Mouse (Mus musculus) ovary, adult 10 weeks (tissue): Measurements from ENCODE around the gene Catsper3. TPM values are rescaled to one million over a fixed set of nuclear protein-coding genes. Genes with fewer than 3 reads are reported as not detected.

Experiments
- polyA plus RNA-seq: library from polyadenylated mRNA; stranded (reverse); fragments of 350-450 nt; fragmentation: Illumina TruSeq; extraction: RNeasy Lipid Tissue Mini Kit (QIAGEN cat#74804); gene quantifications from one replicate; pipeline ENCODE4 v1.2.3, GENCODE M21; 2014

Gene Catsper3
- not detected for polyA plus RNA-seq

DNA sequence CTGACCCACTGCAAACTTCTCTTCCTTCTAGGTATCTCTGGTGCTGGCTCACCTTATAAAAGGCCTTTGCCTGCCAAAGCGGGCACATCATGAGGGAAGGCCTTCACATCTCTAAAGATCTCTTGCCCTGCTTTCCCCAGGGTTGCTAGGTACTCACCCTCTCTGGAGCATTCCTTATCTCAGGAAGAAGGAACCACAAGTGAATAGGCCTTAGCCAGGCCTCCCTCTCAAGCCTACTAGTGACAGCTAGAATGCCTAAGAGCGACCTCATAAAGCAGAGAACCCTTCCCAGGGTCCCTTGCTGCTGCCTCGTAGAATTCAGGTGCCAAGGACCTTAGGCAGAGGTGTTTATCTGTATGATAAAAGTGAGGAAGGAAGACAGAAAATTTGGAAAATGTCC, at the start of gene Catsper3:
Catsper3 (plus strand) TSS at position 301 of the 400 bp plus-strand sequence.

DNA sequence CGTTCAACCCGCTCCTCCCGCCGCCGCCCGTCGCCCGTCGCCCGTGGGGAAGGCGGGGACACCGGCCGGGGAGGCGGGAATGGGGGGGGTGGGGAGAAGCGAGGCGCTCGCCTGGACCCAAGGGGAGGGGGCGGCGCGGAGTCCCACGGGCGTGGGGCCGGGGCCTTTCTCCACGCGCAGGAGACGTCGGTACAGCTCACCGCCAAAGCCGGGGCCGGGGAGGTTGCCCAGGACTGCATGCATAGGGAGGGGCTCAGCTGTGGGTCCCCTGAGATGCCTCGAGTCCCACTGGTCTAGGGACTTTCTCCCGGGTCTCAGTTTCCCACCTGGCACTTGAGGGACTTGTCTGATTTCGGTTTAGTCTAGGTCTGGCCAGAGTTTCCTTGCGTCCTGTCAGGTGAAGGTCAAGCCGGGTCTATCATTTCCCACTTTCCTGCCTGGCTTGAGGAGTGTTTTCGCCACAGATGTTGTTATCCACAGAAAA, 51.8 kb downstream of the Catsper3 start, which contains the start of gene Pitx1:
Pitx1 (minus strand) TSS at position 51 of the 484 bp plus-strand sequence.

Other genes starting within 250 kb of the Catsper3 start
- gene Ddx41, start 247.9 kb upstream of the Catsper3 start, polyA plus RNA-seq: 2.7 TPM
- gene Fam193b, start 213.4 kb upstream of the Catsper3 start, polyA plus RNA-seq: 4.6 TPM
- gene Tmed9, start 210.8 kb upstream of the Catsper3 start, polyA plus RNA-seq: 84.6 TPM
- 1.7 TPM for gene B4galt7, start 184.7 kb upstream of the Catsper3 start, polyA plus RNA-seq
- gene Caml, start 161.6 kb upstream of the Catsper3 start, polyA plus RNA-seq: 59.7 TPM
- 86.1 TPM for gene Ddx46, start 149.5 kb upstream of the Catsper3 start, polyA plus RNA-seq
- 208 TPM for gene B230219D22Rik, start 91.4 kb upstream of the Catsper3 start, polyA plus RNA-seq
- 112 TPM for gene Txndc15, start 69.9 kb upstream of the Catsper3 start, polyA plus RNA-seq
- 14.5 TPM for gene Pcbd2, start 57.2 kb upstream of the Catsper3 start, polyA plus RNA-seq
- not detected for gene Pitx1, start 51.6 kb downstream of the Catsper3 start, polyA plus RNA-seq